Mouse (Mus musculus) myocyte (in vitro differentiated cells): ENCODE measurements at regions not wholly inside any gene's neighbourhood (a gene's known extent, or its start where the extent isn't known, plus 50 kb on each side); places are given as distances from the start of the nearest gene placed in this dataset.

Experiments
- CEBPB ChIP-seq: IDR thresholded peaks from 2 replicates; pipeline ENCODE4 v1.6.1; 2011; ENCODE audit warnings: mild to moderate bottlenecking, moderate library complexity; ENCODE audit not compliant: poor library complexity, insufficient read depth, severe bottlenecking
- POLR2A ChIP-seq: IDR thresholded peaks from one replicate; pipeline ENCODE4 v1.6.1; 2011; ENCODE audit warnings: low read depth, mild to moderate bottlenecking, control low read depth, moderate library complexity; ENCODE audit not compliant: insufficient read length
- POLR2AphosphoS2 ChIP-seq: IDR thresholded peaks from one replicate; pipeline ENCODE4 v1.6.1; 2011; ENCODE audit warnings: low read depth, control low read depth; ENCODE audit not compliant: insufficient read length
- USF1 ChIP-seq: IDR thresholded peaks from one replicate; pipeline ENCODE4 v1.6.1; 2011; ENCODE audit warnings: low read depth, mild to moderate bottlenecking, control low read depth, moderate library complexity

- TF ChIP-seq POLR2AphosphoS2 (no peak), POLR2A (no peak), CEBPB (no peak), USF1 (no peak)
Observed at GRCm38 (mm10) chr1:73644394-73644793, 479.9 kb downstream of the Tns1 start.
